Mouse (Mus musculus) embryonic fibroblast, embryonic 13.5 days (primary cell): Measurements from ENCODE around the gene Nckap5.

Experiments
- CTCF ChIP-seq: IDR thresholded peaks from 2 replicates; pipeline ENCODE4 v1.5.1; 2011; ENCODE audit warnings: mild to moderate bottlenecking, control low read depth, low read length, moderate library complexity, borderline replicate concordance; ENCODE audit not compliant: insufficient read depth
- POLR2A ChIP-seq: IDR thresholded peaks from 2 replicates; pipeline ENCODE4 v1.6.1; 2011; ENCODE audit warnings: low read depth, mild to moderate bottlenecking, control low read depth, low read length, moderate library complexity

GRCm38 (mm10) chr1:126317874-126318607 is 512.6 kb downstream of the Nckap5 start:
- no peak for TF ChIP-seq CTCF
- TF ChIP-seq POLR2A: no peak
